Mouse (Mus musculus) myocyte (in vitro differentiated cells): ENCODE results near the gene Gm20388. TPM values are rescaled to one million over a fixed set of nuclear protein-coding genes. Genes with fewer than 3 reads are reported as not detected.

Source experiments
- H3K27me3 ChIP-seq: one replicate; pipeline ENCODE4 v1.6.1; 2011; ENCODE audit not compliant: control insufficient read depth, insufficient read depth, insufficient read length
- H3K36me3 ChIP-seq: one replicate; pipeline ENCODE4 v1.6.1; 2011; ENCODE audit not compliant: control insufficient read depth, insufficient read depth
- H3K4me2 ChIP-seq: one replicate; pipeline ENCODE4 v1.6.1; 2011; ENCODE audit warnings: low read depth, control low read depth
- H3K4me3 ChIP-seq: one replicate; pipeline ENCODE4 v1.5.1; 2011; ENCODE audit warnings: mild to moderate bottlenecking, control low read depth, moderate library complexity
- H3K79me2 ChIP-seq: one replicate; pipeline ENCODE4 v1.6.1; 2011; ENCODE audit not compliant: control insufficient read depth, insufficient read depth
- H3ac ChIP-seq: one replicate; pipeline ENCODE4 v1.6.1; 2011; ENCODE audit not compliant: control insufficient read depth, insufficient read length
- CEBPB ChIP-seq: IDR thresholded peaks from 2 replicates; pipeline ENCODE4 v1.6.1; 2011; ENCODE audit warnings: mild to moderate bottlenecking, moderate library complexity; ENCODE audit not compliant: poor library complexity, insufficient read depth, severe bottlenecking
- E2F4 ChIP-seq: IDR thresholded peaks from one replicate; pipeline ENCODE4 v1.6.1; 2011; ENCODE audit warnings: mild to moderate bottlenecking, control low read depth, moderate library complexity; ENCODE audit not compliant: insufficient read depth
- MAX ChIP-seq: IDR thresholded peaks from one replicate; pipeline ENCODE4 v1.6.1; 2011; ENCODE audit warnings: low read depth, mild to moderate bottlenecking, control low read depth
- MYOD1 ChIP-seq, 3 experiments: IDR thresholded peaks; one replicate each; pipeline ENCODE4 v1.6.1; 2011; ENCODE audit warnings: control low read depth in 2 of 3, low read depth in 2 of 3, mild to moderate bottlenecking in 2 of 3, moderate library complexity in 1 of 3; ENCODE audit not compliant: insufficient read length in 2 of 3, control insufficient read depth in 1 of 3
- MYOG ChIP-seq, 3 experiments: IDR thresholded peaks; one replicate each; pipeline ENCODE4 v1.6.1; 2011; ENCODE audit warnings: control low read depth in 2 of 3, low read depth in 2 of 3, mild to moderate bottlenecking in 2 of 3; ENCODE audit not compliant: insufficient read length in 2 of 3, control insufficient read depth in 1 of 3, insufficient read depth in 1 of 3
- POLR2A ChIP-seq: IDR thresholded peaks from one replicate; pipeline ENCODE4 v1.6.1; 2011; ENCODE audit warnings: low read depth, mild to moderate bottlenecking, control low read depth, moderate library complexity; ENCODE audit not compliant: insufficient read length
- POLR2AphosphoS2 ChIP-seq: IDR thresholded peaks from one replicate; pipeline ENCODE4 v1.6.1; 2011; ENCODE audit warnings: low read depth, control low read depth; ENCODE audit not compliant: insufficient read length
- REST ChIP-seq: IDR thresholded peaks from one replicate; pipeline ENCODE4 v1.6.1; 2011; ENCODE audit warnings: mild to moderate bottlenecking, control low read depth, moderate library complexity; ENCODE audit not compliant: insufficient read depth, insufficient read length
- SRF ChIP-seq: IDR thresholded peaks from one replicate; pipeline ENCODE4 v1.6.1; 2011; ENCODE audit warnings: low read depth; ENCODE audit not compliant: control insufficient read depth, insufficient read length
- TCF12 ChIP-seq: IDR thresholded peaks from one replicate; pipeline ENCODE4 v1.6.1; 2011; ENCODE audit warnings: mild to moderate bottlenecking, control low read depth; ENCODE audit not compliant: poor library complexity, insufficient read depth, severe bottlenecking
- TCF3 ChIP-seq: IDR thresholded peaks from one replicate; pipeline ENCODE4 v1.6.1; 2011; ENCODE audit warnings: low read depth, control low read depth; ENCODE audit not compliant: insufficient read length
- USF1 ChIP-seq: IDR thresholded peaks from one replicate; pipeline ENCODE4 v1.6.1; 2011; ENCODE audit warnings: low read depth, mild to moderate bottlenecking, control low read depth, moderate library complexity
- polyA plus RNA-seq: library from polyadenylated mRNA; unstranded; fragments of >200 nt; fragmentation: generic; extraction: Trizol; gene quantifications from one replicate; pipeline ENCODE4 v1.2.1, GENCODE M21; 2012; ENCODE audit warnings: missing spikeins

Gene Gm20388
- polyA plus RNA-seq, 1 experiment, result 15.3 TPM

DNA sequence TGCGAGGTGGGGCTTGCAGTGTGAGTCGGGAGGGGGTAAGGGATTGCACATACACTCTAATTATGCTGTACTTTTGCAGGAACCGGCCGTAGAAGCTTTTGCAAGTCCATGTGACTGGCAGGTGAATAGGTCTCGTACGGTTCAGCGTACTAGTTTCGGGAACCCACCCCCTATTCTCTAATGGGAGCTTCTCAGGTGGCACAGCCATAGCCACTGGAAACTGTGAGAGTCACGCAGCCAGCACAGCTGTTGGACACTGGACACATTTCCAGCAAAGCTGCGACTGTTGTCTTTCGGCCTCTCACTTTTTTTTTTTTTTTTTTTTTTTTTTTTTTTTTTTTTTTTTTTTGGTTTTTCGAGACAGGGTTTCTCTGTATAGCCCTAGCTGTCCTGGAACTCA, 2696.2 kb downstream of the Gm20388 start:
- TF ChIP-seq MYOG (IDR thresholded peaks at IDR 0.05; ENCODE audit: control insufficient read depth in 1 of 3, insufficient read depth in 1 of 3, insufficient read length in 2 of 3, low read depth in 2 of 3) (no peak), SRF (no peak), E2F4 (no peak), POLR2AphosphoS2 (no peak), POLR2A (no peak), MAX (no peak), TCF3 (no peak), REST (no peak), USF1 (no peak)
- H3ac ChIP-seq, result no peak overlapping the region
- no peaks in the 10 kb centered on the region for H3K79me2 ChIP-seq
- no peaks in the 10 kb centered on the region for H3K27me3 ChIP-seq
- no peaks in the 10 kb centered on the region for H3K36me3 ChIP-seq
- H3K4me2 ChIP-seq, result no peak overlapping the region
- no peak overlapping the region for H3K4me3 ChIP-seq

DNA sequence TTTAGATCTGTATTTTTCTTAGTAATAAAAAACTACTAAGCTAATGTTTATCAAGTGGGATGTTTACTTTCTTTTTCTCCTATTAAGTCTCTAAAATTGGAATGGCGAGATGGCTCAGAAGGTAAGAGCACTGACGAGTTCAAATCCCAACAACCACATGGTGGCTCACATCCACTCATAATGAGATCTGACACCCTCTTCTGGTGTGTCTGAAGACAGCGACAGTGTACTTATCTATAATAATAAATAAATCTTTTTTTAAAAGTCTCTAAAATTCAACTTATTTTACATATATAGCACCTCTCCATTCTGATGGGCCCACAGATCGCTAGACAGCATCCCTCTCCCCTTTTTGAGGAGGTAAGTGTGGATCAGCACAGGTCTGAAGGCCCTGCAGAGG, 2699.6 kb downstream of the Gm20388 start:
- TF ChIP-seq POLR2A (no peak), REST (no peak), USF1 (no peak), SRF (no peak), CEBPB (no peak), MYOG (IDR thresholded peaks at IDR 0.05; ENCODE audit: control insufficient read depth in 1 of 3, insufficient read depth in 1 of 3, insufficient read length in 2 of 3, low read depth in 2 of 3) (no peak), MYOD1 (IDR thresholded peaks at IDR 0.05; ENCODE audit: control insufficient read depth in 1 of 3, insufficient read length in 2 of 3, low read depth in 2 of 3) (no peak)
- Histone ChIP-seq H3ac (peak overlapping the region; percentile 55), H3K4me2 (peak overlapping the region; percentile 93), H3K27me3 (no peaks in the 10 kb centered on the region), H3K4me3 (peak overlapping the region; percentile 56), H3K36me3 (no peaks in the 10 kb centered on the region), H3K79me2 (no peaks in the 10 kb centered on the region)

DNA sequence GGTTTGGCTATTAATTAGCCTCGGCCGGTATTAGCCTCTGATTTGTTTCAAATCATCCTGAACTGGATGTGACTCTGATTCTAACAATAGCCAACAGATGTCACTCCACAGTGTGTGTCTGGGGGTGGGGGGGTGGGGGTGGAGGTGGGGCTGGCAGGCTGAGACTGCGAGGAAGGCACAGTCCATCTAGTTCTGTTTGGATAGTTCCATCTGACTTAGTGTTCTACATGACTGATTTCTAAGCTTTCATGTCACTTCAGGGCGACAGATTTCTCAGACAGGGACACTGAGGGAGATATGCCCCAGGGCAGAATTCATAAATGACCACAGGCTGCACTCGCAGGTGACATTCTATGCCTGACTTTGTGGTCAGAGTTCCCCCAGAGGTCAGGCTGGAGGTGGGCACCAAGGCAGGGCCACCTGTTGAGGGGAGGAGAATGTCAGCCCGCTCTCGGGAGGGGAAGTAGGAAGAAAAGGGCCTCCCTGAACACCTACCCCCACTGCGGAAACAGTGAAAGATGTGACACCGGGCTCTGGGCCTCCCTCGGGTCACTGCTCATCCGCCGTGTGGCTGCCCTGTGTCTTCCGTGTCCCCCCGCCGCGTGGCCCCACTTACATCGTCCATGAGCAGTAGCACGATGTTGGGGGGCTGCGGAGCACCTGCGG, 2700.1 kb downstream of the Gm20388 start:
- Histone ChIP-seq H3K27me3 (no peaks in the 10 kb centered on the region), H3K36me3 (no peaks in the 10 kb centered on the region), H3ac (peak overlapping the region; percentile 55), H3K79me2 (no peaks in the 10 kb centered on the region), H3K4me3 (peak overlapping the region; percentile 56), H3K4me2 (peak overlapping the region; percentile 93)
- TF ChIP-seq MYOG (IDR thresholded peaks at IDR 0.05; ENCODE audit: control insufficient read depth in 1 of 3, insufficient read depth in 1 of 3, insufficient read length in 2 of 3, low read depth in 2 of 3) (peak in 1 of 3 experiments; percentile 57), MYOD1 (IDR thresholded peaks at IDR 0.05; ENCODE audit: control insufficient read depth in 1 of 3, insufficient read length in 2 of 3, low read depth in 2 of 3) (peak in 2 of 3 experiments; percentile 49 to 77), E2F4 (no peak)

DNA sequence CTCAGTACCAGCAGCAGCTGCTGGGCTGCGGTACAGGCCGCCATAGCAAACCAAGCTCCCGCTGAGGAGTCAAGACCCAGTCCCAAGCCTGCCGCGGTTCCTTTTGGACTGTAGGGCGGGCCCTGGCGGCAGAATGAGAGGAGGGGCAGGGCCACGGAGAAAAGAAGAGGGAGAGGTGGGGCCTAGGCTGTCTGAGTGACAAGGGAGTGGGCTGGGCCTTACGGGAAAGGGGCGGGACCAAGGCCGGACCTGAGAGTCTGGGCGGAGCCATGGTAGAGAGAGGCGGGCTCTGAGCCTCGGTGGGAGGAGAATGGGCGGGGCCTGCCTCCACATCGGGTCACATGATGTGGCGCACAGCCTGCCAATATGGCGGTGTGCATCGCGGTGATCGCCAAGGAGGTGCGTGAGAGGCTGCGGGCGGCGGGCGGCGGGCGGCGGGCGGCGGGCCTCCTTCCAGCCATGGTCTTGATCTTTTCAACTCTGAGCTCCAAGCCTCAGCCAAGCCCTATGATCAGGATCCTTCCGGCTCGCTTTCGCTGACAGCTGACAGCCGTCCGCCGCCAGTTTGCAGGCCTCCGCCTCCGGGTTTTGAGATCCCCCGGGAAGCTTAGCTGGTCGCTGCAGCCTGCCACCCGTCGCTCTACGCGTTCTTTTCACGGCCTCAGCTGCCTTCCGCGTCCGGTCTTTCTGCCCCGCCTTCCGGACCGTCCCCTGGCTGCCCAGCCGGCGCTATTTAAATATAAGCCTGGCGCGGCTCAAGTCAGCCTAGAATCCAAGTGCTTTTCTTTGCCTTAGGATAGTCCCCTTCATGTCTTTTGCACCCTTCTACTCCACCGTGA, 2700.9 kb downstream of the Gm20388 start, which contains the start of the genes Galns and Trappc2l:
Galns (minus strand) TSS at position 169 of the 839 bp plus-strand sequence.
Trappc2l (plus strand) TSS at position 346 of the 839 bp plus-strand sequence.
- H3K4me3 ChIP-seq, result peak within 1 kb of the TSS; percentile 56

More for the DNA sequence above, 2700.9 kb downstream of the Gm20388 start, which contains the start of the genes Galns and Trappc2l:
- Histone ChIP-seq H3K27me3 (no peaks in the 10 kb centered on the region), H3K79me2 (no peaks in the 10 kb centered on the region), H3K4me2 (peak within 1 kb of the TSS; percentile 93), H3ac (peak within 1 kb of the TSS; percentile 55), H3K36me3 (no peaks in the 10 kb centered on the region)
- TF ChIP-seq E2F4 (peak; percentile 44), TCF3 (no peak), POLR2AphosphoS2 (peak; percentile 61), USF1 (peak; percentile 81), CEBPB (no peak), POLR2A (peak; percentile 70), SRF (peak; percentile 47), MAX (no peak), MYOG (IDR thresholded peaks at IDR 0.05; ENCODE audit: control insufficient read depth in 1 of 3, insufficient read depth in 1 of 3, insufficient read length in 2 of 3, low read depth in 2 of 3) (peak in 1 of 3 experiments; percentile 20), TCF12 (no peak), REST (peak; percentile 20), MYOD1 (IDR thresholded peaks at IDR 0.05; ENCODE audit: control insufficient read depth in 1 of 3, insufficient read length in 2 of 3, low read depth in 2 of 3) (peak in 2 of 3 experiments; percentile 5 to 18)
